Mouse (Mus musculus) ES-Bruce4 (cell line): ENCODE measurements around the gene Dad1.

ENCODE experiments used
- CTCF ChIP-seq: IDR thresholded peaks from one replicate; pipeline ENCODE4 v1.8.1; 2011; ENCODE audit warnings: low read depth, low read length
- EP300 ChIP-seq: IDR thresholded peaks from 2 replicates; pipeline ENCODE4 v1.6.1; 2011; ENCODE audit warnings: low read depth, low read length; ENCODE audit not compliant: insufficient read depth
- POLR2A ChIP-seq: IDR thresholded peaks from one replicate; pipeline ENCODE4 v1.8.1; 2011; ENCODE audit warnings: low read length; ENCODE audit not compliant: insufficient read depth

- no peak for TF ChIP-seq CTCF
- TF ChIP-seq POLR2A = no peak
- no peak for TF ChIP-seq EP300
These were observed 47.0 kb downstream of the Dad1 start for GRCm38 (mm10) chr14:54206750-54207550.
